Mouse (Mus musculus) heart, adult 11 months (tissue): ENCODE measurements at regions not wholly inside any gene's neighbourhood (a gene's known extent, or its start where the extent isn't known, plus 50 kb on each side); places are given as distances from the start of the nearest gene placed in this dataset.

Experiments used
- DNase-seq: peaks from one replicate; pipeline ENCODE4 v3.0.0; 2022

DNA sequence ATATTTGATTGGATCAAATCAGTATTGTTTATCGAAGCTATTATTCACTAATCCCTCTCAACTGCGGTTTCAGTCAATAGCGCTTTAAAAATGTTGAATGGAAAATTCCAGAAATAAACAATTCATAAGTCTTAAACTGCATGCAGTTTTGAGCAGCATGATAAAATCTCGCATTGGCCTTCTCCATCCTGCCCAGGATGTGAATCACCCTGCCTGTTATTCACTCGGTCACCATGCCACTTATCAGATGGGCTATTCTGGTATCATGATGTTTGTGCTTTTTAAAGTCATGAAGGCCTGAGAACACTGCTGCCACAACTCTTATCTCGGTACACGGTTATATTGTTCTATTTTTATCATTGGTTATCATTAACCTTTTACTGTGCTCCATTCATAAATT, 238.3 kb downstream of the Papss1 start:
- no peak for DNase-seq

- no peak for DNase-seq
Measured at GRCm38 (mm10) chr3:131808127-131808526, 243.6 kb downstream of the Papss1 start.

DNA sequence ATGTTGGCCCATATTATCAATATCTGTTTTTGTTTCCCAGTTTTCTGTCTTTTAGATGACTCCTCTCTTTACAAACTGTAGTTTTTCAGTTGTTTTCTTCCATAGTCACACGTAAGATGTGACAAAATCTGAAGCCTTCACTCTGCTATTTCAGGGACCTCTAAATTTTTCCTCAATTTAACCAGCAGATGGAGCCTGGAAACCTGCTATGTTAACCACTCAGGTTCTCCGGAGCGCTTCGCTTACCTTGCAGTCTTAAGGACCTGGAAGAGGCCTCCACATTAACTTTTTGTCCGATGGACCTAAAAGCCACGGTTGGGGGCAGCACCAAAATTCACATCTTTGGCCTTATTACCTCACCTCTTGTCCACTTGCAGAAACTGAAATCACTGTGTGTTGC, 248.4 kb downstream of the Papss1 start:
- DNase-seq: no peak

- no peak for DNase-seq
Measured at GRCm38 (mm10) chr3:131818806-131819205, 254.2 kb downstream of the Papss1 start.

DNA sequence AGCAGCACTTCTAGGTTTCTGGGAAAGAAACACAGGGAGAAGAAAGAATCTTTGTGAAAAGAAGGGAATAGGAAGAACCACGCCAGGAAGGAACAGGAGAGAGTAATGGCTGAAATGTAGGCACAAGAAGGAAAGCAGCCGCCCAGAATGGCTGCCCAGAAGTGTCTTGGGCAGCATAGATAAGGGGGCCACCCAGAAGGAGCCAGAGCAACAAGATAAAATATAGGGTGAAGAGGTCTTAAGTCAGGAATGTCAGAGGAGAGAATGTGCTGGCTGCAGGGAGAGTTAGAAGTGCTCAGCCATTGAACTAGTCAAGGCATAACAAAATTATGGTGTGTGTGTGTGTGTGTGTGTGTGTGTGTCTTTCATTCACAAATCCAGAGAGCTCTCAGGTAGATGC, 227.7 kb upstream of the Dkk2 start:
- DNase-seq: no peak

- no peak for DNase-seq
Measured at GRCm38 (mm10) chr3:131859083-131859482, 226.0 kb upstream of the Dkk2 start.

- no peak for DNase-seq
Measured at GRCm38 (mm10) chr3:131865106-131865505, 220.0 kb upstream of the Dkk2 start.

GRCm38 (mm10) chr3:131867266-131867665, 217.8 kb upstream of the Dkk2 start:
- no peak for DNase-seq

DNA sequence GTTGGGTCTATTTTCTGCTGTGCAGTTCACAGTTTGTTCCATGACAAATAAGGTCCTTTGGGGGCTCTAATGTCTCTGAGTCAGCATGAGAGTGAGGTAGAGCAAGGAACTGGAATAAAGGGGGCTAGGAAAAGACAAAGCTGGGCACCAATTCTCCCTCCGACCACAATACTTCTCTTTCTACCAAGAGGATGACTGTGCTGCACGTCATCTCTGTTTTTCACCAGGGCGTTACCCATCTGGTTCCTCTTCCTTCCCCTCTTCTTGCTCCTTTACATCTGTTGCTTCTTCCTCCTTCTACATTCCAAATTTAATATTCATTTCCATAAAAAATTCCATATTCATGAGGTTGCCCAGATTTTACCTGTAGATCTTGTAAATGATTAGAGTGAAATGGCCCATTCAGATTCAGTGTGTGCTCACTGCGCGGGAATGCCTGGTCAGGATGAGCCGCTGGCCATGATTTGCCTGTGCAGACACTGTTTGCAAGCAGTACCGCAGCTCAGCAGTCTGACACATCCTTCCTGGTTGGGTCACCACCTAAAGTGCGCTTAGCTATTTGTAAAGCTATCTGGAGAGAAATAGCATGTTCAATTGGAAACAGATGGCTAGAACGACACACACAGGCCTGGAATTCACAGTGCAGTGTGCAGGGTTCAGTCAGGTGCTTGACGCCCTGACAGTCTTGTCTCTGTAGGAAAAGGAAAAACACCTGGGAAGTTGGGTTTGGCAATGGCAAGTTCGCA, 216.7 kb upstream of the Dkk2 start:
- DNase-seq: peak; percentile 95

GRCm38 (mm10) chr3:131869306-131869705, 215.8 kb upstream of the Dkk2 start:
- no peak for DNase-seq

DNA sequence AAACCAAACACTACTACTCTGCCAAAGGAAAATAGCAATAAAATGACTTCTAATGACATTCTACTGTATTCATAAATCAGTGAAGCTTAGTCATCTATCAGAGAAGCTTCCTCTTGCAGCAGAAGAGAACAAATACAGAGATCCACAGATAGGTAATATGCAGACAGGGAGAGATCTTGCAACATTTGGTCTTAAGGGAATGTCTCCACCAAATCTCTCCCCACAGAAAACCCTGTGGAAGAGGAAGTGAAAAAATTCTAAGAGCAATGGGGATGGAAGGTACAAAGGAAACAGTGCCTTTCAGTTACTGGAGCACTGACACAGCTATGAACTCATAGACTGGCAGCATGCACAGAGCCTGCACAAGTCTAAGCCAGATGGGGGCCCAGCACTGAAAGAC, 202.4 kb upstream of the Dkk2 start:
- DNase-seq: no peak

DNA sequence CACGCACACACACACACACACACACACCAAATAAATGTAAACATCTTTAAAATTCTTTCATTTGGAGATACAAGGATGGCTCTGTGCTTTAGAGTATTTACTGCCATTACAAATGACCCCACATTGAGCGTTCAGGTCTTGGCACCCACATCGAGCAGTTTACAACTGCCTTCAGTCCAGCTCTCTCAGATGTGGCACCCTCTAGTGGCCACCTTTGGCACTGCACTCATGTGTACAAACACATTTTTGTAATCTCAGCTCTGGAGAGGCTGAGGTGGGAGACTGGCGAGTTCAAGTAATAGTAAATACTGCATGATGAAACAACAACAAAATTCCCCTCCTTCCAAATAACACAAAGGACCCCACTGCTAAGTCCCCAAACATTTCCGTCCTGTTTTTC, 198.6 kb upstream of the Dkk2 start:
- peak; percentile 31 for DNase-seq

DNA sequence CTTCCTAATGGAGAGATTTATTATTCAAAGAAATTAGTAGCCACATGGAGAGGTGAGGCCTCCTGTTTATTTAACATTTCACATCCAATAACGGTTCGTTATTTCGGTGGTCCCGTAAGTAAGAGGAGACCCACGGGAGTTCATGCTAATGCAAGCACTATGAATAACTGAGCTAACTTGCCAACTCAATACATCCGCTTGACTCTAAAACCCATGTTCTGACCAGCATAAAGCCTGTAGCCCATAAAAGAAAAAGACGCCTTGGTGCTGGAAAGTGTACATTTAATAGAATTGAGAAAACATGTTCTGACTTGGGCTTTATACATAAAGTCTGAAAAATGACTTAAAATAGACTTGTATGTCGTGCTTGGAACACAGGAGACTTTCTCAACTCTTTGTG, 198.1 kb upstream of the Dkk2 start:
- no peak for DNase-seq

DNA sequence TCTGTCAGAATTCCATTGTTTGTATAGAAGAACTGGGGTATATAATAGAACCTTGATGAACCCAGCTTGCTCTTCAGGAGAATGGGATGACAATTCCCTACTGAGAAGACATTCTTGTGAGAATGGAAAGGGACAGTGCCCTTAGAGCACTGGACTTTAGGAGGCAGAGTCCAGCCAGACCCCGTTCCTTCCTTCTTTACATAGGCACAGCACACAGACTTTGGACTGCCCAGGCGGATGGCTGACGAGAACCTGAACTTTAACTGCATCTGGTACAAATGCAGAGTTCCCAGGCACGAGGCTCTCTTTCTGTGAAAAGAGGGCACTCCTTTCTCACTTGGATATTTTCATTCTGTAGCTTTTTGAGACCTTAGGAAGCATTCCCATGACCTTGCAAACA, 197.4 kb upstream of the Dkk2 start:
- peak; percentile 23 for DNase-seq

- DNase-seq: no peak
Measured at GRCm38 (mm10) chr3:131891941-131892340, 193.2 kb upstream of the Dkk2 start.

DNA sequence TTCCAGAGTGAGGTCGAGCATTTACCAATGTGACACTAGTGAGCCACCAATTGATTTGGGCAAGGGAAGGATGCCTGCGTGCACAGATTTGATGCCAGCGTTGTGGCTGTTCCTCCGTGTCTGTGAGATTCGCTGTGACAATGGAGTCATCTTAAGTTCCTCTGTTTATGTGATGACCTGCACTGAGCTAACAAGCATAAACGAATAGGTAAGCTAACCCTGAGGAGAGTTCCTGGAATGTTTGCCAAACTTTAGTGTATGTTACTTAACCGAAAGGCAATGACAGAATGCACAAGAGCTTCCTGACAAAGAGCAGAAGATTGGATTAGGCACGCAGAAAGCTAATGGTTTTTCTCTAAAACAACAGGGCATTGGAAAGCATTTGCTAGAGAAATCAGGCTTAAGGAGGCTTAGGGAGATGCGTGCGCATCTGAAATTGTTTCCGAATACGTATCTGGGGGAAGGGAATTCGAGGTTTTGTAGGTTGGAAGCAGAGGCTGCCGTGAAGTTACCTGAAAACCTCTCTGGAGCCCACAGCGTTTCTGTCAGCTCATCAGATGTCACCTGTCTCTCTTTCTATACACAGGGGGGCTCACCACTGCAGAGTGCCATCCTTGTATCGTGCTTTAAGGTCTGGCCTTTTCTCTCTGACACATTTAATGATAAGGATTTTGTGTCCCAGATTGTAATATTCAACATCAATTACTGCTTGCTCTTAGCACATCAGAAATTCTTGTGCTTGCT, 191.9 kb upstream of the Dkk2 start:
- no peak for DNase-seq

DNA sequence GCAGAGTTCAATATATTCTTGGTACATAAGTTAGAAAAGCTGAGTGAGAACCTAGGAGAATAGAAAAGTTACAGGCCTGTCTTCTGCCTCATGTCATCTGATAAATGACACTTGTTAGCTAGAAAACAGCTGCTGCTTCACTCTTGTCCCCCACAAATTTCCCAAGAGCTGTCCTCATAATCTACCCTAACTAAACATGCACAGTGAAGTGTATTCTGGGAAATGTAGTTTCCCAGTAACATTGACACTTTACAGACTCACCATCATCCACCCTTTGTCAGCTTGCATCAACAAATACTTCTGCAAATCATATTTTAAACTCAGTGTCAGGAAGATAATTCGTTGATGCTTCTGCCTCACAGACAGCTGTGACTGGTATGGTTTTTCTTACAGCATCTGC, 190.0 kb upstream of the Dkk2 start:
- DNase-seq: no peak

DNA sequence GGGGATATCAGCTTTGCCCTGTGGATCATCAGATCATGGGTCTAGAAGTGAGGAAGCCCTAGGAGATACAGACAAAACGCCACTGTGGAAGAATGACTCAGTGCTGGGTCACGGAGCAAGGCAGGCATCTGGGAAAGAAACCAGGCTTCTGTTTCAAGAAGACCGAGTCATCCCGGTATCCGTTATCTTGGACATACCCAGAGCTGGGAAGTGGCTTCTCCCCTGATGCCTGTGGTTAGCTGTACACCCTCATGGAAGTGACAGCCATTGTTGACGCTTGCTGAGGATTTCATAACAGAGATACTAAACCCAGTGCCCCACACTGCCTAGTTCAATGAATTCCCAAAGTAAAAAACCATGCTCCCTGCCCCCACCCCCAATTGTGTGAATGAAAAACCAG, 171.6 kb upstream of the Dkk2 start:
- no peak for DNase-seq

GRCm38 (mm10) chr3:131914372-131914771, 170.7 kb upstream of the Dkk2 start:
- no peak for DNase-seq

DNA sequence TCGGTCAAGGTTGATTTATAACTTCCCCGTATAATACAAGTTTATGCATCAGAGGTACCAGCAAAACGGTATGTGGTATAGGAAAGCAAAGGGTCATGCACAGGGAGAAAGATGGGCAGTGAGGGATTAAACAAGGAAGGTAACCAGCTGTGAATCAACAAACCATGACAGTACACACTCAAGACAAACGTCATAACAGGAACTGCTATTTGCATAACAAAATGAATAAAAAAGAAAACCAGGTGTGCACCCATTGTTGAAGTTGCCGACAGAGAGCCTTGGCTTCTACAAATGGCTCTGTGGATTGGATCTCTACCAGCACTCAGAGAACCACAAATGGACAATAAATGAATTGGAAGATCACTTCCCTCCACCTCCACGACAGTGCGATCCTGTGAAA, 170.1 kb upstream of the Dkk2 start:
- no peak for DNase-seq

DNA sequence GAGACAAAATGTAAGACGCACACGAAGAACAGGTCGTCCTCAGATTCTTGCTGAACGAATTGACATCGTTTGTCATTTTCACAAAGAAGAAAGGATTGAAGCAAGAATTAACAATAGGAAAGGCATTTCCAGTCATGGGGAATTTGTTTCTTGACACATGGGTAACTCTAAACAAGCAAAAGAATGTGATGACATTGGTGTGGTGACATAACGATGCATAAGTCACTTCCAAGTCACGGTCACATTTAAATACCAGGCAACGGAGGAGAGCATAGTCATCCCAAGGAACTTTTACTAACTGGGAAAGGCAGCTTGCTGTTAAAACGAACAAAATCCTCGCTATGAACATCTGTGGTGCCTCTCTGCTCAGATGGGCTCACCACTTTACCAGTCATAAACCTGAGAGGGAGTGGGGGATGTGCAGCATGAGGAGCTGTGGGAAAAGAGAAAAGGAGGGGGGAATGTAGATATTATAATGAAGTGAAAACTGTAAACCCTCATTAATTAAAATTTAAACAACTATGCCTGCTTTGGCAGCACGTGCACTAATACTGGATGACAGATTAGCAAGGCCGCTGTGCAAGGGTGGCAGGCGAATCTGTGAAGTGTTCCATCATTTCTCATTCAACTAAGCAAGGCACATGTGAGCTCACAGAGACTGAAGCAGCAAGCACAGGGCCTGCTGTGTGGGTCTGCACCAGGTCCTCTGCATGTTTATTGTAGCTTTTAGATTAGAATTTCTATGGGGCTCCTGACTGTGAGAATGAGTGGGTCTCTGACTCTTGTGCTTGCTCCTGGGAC, 167.2 kb upstream of the Dkk2 start:
- peak; percentile 57 for DNase-seq

- DNase-seq: peak; percentile 81
Measured at GRCm38 (mm10) chr3:131919476-131919875, 165.6 kb upstream of the Dkk2 start.

- no peak for DNase-seq
Measured at GRCm38 (mm10) chr3:131921161-131921560, 163.9 kb upstream of the Dkk2 start.

DNA sequence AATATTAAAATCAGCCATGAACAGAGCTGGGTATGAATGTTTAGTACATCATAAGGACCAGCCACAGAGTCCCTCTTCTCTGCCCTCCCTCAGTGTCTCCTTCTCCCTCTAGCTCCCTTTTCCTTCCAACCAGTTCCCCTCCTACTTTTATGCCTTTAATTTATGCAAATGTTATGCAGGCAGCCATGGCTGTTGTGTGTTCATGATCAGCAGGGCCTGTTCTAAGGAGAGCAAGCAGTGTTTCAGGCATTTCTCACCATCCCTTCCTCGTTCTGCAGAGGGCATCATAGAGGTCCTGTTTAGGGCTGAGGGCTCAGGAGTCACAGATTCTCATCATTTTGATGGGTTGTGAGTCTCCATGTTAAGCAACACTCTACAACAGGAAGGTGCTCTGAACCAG, 162.4 kb upstream of the Dkk2 start:
- no peak for DNase-seq
